Mouse (Mus musculus): ENCODE results near the gene Dlx5. TPM values are rescaled to one million over a fixed set of nuclear protein-coding genes. Genes with fewer than 3 reads are reported as not detected.

Dlx5 gene
- polyA plus RNA-seq, 2 experiments from 2014 or later: not detected

GRCm38 (mm10) chr6:6859111-6859949 lies 22.6 kb downstream of the Dlx5 start:
- ATAC-seq: no peak

- ATAC-seq: no peak
These were observed 23.3 kb downstream of the Dlx5 start for GRCm38 (mm10) chr6:6858571-6858970.

- ATAC-seq: no peak
These were observed 24.1 kb downstream of the Dlx5 start for GRCm38 (mm10) chr6:6857766-6858165.

- no peak for ATAC-seq
These were observed 25.0 kb downstream of the Dlx5 start for GRCm38 (mm10) chr6:6856881-6857280.

- ATAC-seq: no peak
These were observed 25.6 kb downstream of the Dlx5 start for GRCm38 (mm10) chr6:6856316-6856715.

- no peak for ATAC-seq
These were observed 26.1 kb downstream of the Dlx5 start for GRCm38 (mm10) chr6:6855746-6856185.

- no peak for ATAC-seq
These were observed 26.8 kb downstream of the Dlx5 start for GRCm38 (mm10) chr6:6854902-6855745.

- ATAC-seq: no peak
These were observed 27.7 kb downstream of the Dlx5 start for GRCm38 (mm10) chr6:6854176-6854575.

GRCm38 (mm10) chr6:6852944-6853343 lies 28.9 kb downstream of the Dlx5 start:
- ATAC-seq: no peak

GRCm38 (mm10) chr6:6851166-6851565 lies 30.7 kb downstream of the Dlx5 start:
- ATAC-seq: no peak

GRCm38 (mm10) chr6:6850324-6851060 lies 31.4 kb downstream of the Dlx5 start:
- ATAC-seq: no peak

GRCm38 (mm10) chr6:6849744-6850143 lies 32.1 kb downstream of the Dlx5 start:
- no peak for ATAC-seq

- ATAC-seq: no peak
These were observed 33.3 kb downstream of the Dlx5 start for GRCm38 (mm10) chr6:6848541-6848940.

- no peak for ATAC-seq
These were observed 48.6 kb downstream of the Dlx5 start for GRCm38 (mm10) chr6:6833301-6833700.

- ATAC-seq: no peak
These were observed 51.4 kb downstream of the Dlx5 start for GRCm38 (mm10) chr6:6830446-6830845.

Other genes with a start within 250 kb of the Dlx5 start
- not detected for gene Dlx6, start 18.8 kb downstream of the Dlx5 start, polyA plus RNA-seq (2017; shearing (Covaris generic))
- 1 to 10 TPM; 3.5 to 4.6 TPM for gene Sdhaf3, start 73.9 kb upstream of the Dlx5 start, polyA plus RNA-seq (2017; shearing (Covaris generic))

All from CD4-positive, CD25-positive, alpha-beta regulatory T cell, adult 4 months (primary cell).